Mouse (Mus musculus): Measurements from ENCODE around the gene Ankrd6.

Ankrd6 gene

DNA sequence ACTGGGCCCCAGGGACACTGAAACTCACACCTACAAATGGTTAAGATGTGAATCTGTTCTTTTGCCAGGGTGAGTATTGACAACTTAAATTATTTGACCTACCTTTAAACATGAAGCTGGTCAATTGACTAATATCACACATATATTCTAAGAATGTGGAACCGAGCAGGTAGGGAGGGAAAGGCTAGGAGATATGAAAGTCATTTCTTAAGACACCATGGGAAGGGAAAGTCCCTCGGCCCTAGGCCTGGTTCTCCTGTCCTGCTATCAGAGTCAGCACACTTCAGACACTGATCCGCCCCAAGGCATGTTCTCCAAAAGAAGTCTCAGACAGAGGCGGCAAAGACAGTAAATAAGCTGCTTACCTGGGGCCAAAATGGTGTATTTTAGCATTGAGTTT, 95.7 kb downstream of the Ankrd6 start:
- no peak for DNase-seq

DNA sequence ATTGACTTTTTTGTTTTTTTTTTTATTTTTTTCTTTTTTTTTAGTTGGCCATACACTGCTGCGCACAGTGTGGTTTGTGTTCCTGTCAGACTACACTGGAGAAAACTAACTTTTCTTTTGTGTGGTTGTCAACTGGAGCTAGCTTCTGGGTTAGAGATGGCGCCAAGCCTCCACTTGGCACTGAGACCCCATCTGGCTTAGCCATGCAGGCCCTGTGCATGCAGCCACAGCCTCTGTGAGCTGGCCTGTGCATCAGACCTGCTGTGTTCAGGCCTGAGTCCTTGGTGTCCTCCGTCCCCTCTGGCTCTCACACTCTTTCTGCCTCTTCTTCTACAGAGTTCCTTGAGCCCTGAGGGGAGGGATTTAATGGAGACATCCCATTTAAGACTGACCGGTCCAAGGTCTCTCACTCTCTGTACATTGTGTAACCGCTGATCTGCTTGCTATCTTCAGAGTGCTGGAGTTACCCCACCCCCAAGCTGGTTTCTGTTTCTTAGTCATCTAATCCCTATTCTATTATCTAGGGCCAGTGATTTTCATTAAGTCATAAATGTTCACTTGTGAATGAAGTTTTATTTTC, 96.9 kb downstream of the Ankrd6 start:
- DNase-seq: peak; percentile 66 to 82

DNA sequence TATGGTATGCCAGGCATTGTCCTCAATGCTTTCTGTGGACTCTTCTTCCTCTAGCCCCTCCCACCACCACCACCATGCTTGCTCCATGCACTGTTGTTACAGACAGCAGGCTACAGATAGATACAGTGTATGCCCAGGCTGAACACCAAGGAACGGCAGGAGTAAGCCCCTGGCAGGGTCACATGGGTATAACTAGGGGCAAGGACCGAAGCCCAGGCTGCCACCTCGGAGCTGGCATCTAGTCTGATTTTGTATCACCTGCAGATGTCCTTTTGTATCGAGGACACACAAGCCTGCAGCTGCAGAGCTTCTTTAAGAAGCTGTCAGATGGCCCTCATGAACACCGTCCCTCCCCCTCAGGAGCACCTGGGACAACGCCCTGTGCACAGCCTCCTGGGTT, 97.8 kb downstream of the Ankrd6 start:
- DNase-seq: no peak

DNA sequence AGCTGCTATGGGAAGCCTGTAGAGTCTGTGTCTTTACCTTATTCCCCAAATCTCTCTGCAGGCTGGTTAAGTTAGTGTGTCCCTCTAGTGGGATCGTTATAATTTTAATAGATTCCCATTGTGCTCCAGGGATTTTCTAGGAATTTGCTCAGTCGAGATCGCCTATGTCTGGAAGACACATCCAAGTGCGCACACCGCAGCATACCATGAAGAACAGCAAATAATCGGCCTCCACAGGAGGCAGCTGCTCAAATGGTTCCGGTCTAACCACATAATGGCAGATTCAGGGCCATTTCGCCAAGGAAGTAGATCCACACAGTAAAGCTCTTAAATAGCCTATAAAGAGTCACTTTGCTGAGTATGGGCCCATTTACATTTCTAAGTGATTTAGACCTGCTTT, 98.3 kb downstream of the Ankrd6 start:
- DNase-seq: no peak

DNA sequence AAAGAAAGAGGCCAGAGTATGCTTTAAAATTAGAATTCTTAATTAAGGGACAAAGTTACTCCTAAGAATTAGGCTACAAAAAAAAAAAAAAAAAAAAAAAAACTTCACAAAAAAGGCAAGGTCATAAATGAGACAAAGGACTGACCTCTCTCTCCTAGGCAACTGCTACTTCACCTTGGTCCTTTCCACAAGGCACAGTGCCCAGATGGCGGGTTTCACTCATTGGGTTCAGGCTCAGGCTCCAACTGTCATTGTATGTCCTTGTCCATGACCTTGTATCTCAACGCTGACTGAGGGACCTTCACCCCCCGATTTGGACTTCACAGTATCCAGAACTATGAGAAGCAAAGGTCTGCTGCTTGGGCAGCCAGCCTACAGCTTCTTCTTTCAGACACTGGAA, 112.2 kb downstream of the Ankrd6 start:
- no peak for DNase-seq

DNA sequence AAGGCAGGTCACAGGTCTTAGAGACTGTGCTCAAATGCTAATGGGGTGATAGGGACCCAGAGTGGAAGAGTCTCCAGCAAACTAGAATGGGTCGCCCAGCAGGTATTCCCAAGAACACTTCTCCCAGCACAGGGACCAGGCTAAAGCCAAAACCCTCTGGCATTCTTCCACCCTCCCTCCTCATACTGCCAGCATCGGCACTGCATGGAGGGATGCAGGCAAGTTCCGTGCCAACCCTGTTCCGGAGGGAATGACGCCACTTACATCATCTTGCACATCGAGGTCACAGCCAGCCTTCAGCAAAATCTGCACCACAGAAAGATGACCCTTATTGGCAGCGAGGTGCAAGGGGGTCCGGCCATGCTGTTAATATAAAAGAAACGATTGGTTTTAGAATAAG, 114.6 kb downstream of the Ankrd6 start:
- peak; percentile 74 to 78 for DNase-seq

DNA sequence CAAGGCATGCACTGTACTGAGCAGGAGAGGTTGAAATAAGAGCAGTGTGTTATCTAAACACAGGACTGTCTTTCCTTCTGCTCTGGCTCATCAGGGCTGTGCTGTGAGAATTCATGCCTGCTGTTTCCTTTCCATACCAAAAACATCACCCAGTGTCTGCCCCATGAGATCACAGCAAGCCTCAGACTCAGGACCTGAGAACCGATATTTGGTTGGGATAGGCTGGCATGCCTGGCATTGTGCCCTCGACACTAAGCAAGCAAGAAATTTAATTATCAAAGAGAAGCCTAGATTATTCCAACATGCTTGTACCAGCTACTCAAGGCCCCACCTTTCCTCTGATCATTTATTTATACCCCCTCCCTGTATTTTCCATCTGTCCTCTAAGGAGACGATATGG, 116.1 kb downstream of the Ankrd6 start:
- DNase-seq: peak; percentile 38 to 41

DNA sequence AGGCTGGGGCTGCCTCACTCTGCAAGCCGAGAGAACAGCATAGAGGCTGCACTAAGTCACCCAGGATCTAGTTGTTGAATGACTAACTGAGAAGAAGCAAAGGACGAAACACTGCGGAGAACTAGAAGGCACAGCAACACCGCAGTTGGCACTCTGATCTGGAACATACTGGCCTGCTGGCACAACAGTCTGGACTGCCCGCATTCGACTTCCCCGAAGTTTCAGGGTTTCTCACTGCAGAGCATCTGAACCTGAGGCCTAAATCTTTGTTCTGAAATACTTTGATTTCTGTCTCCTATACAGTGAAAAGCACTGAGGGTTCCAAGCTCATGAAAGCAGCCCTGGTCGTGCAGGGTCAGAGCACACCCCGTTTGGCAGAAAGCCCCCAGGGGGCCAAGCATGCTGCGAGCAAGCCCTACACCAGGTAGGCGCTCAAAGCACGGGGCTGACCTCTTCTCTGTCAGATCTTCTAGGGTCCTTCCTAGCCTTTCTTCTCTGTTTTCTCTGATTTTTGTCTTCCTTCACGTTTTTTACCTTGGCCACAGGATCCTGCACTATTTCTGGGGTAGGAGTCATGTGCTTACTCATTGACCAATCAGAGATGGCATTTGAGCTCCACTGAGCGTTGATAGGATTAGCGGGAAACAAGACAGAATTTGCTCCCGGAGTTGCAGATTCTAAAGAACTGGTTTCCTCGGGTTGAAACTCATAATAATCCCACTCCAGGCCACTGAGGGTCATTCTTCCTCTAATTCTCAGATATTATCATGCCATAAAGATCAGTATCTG, 117.0 kb downstream of the Ankrd6 start:
- DNase-seq: peak; percentile 51

DNA sequence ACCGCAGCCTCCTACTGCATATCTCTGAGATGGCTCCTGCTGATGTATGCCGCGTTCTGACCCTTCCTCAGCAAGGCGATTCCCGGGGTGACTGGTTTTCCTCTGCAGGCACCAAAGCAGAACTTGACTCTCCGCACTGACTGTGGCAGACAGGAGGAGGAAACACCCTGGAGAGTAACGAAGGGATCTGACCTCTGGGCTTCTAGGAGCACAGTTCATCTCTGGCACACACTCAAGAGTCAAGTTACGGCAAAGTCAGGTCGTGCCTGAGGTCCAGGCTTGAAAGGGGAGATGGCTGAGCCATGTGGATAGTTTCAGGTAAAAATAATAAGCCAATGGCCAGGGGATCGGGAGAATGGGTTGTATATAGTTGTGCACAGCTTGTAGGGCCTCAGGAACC, 121.3 kb downstream of the Ankrd6 start:
- no peak for DNase-seq

DNA sequence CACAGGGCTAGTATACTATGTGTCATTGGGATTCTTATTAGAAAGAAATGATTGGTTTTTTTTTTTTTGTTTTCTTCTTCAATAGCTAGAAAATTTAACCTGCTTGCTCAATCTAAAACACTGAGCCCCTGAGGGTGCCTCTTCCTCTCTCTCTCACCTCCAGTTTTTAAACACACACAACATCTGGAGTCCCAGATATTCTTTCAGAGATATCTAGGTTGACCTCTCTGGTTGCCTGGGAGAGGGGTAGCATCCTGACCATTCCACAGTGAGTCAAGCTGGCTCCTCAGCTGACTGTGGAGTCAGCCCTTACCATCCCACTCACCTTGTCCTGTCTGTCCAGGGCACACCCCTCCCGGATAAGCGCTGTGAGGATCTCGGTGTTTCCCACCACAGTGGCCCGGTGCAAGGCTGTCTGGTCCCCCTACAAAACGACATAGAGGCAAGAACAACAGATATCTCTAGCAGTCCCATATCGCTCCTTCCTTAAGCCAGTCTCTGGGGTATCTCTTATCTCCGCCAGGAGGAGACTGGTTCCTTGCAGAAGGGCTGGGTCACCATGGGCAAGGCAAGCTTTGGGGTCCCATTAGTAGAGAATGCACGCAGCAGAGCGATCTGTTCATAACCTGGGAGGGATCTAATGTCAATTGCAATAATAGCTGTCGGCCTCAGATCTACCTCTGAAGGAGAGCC, 122.1 kb downstream of the Ankrd6 start:
- no peak for DNase-seq

DNA sequence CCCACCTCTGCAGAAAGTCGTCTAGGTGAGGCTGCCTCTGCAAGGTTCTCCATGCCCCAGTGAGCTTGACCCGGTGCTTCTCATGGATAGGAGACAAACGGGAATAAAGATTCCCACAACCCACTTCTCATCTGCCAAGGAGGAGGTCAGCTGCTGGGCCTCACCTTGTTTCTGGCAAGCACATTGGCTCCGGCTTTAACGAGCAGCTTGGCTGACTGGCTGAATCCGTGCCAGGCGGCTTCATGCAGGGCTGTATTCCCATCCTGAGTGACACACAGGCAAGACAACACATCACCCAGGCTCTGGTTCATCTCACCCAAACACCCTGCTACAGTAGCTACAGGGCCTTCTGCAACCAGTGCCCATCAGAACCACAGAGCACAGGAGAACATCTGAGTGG, 123.7 kb downstream of the Ankrd6 start:
- peak; percentile 97 for DNase-seq

DNA sequence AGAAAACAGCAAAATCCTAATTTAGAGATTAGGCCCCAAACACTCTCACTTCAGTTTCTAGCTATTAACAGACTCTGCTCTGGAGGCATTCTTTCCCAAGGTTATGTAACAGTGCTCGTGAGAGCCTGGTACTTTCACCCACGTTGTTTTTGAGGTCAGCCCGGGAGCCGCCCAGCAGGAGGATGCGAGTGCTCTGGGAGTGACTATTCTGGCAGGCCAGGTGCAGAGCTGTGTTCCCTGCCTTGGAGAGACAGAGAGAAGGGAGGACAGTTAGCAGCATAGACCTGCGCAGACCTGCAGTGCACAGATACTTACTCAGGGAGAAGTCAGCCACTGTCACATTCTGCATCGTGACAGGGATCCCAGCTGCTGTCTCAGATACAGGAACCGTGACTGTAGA, 126.4 kb downstream of the Ankrd6 start:
- DNase-seq: no peak

DNA sequence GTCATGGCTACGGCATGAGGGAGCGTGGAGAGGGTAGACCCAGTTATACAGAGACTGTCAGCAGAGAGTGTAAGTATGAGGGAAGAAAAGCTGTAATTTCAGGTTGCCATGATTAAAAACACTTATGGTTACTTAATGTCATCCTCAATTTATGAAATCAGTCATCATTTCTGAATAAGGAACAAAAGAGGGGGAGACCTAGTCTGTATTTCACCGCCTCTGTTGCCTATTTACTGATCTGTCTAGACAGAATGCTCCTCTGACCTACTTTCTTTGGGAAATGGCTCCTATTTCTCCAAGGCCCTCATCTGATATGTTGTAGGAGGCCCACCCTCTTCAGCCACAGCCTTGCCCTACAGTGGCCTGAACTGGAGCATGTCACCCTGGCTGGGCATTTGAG, 130.0 kb downstream of the Ankrd6 start:
- DNase-seq: no peak

DNA sequence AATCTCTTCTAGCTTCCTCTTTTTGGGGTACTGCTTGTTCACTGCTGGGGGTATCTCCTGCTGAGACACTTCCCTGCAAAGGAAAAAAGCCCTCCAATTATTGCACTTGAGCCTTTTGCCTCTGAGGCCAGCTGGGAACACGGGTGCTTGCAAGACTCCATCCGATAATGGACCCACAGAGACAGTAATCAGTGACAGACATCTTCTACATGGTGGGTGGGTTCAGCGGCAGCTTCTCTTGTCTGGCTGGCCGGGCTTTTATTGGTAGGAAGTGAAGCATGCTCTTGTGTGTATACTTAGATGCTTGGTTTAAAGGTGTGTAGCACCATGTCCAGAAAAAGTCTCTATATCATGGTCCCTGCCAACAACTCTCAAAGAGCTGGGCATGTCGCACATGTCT, 133.2 kb downstream of the Ankrd6 start:
- DNase-seq: no peak

DNA sequence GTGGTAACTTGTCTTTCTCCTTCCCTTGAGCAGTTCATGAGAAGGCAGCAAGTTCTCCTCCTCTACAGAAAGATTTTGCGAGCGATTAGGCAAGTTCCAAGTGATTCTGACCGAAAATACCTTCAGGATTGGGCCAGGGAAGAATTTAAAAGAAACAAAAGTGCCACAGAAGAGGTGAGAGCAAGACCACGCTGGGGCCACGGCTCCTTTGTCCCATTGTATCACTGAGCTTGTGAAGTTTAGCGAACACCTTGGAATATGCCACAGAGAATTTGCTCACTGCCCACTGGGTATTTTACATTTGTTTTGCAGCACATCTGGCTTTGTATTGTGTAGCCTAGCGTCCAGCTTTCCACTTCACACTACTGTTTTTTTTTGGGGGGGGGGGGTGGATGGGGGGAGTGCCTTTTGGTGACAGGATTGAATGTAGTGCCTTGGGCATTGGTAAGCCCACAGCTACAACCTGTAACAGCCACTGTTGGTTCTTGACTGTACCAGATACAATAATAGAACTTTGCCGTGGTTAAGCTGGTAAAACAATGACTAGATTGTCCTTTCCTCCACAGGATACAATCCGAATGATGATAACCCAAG, 150.0 kb downstream of the Ankrd6 start:
- DNase-seq: no peak

DNA sequence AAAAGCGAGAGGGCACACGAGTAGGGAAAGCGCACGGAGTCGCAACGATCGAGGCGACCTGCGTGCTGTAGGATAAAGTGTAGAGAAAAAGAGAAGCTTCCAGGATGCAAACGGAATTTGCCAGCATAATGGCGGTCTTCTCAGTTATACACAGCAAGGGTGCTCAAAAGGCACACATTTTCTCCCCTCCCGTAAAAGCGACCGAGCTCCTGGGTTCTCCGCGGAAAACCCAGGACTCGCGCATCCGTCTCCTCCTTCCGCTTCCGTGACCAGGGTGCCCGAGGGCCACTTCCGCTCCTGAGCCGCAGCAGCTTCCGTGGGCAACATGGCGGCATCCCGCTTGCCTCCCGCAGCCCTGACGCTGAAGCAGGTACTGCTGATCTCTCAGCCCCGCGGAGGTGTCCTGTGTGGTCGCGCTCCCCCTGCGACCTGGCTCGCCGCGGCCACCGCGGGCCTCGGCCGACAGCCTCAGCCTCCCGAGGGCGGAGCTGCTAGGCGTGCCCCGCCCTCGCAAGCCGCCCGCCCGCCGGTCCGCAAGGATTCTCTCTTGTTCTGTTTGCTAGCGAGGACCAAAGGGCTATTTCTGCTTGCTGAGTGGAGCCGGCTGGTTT, 150.6 kb downstream of the Ankrd6 start, which contains the start of gene Lyrm2:
TSS of gene Lyrm2 (plus strand) at position 288 of the 611 bp plus-strand sequence.
- peak; percentile 91 to 92 for DNase-seq

DNA sequence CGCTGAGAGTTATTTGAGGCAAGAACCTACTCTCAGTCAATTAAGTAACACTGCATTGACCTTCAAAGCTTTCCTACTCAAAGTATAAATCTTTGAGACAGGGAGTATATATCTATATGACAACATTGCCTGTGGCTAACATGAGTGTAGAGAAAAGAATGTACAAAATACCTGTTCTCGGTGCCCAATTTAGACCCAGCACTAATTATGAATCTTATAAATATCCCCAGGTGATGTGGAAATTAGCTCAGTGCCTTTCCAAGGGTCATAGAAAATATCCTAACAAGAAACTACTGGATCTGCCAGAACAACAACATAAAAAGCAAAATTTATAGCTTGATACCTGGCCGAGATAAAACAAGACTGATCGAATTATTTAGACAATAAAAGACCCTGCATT, 151.7 kb downstream of the Ankrd6 start:
- no peak for DNase-seq

DNA sequence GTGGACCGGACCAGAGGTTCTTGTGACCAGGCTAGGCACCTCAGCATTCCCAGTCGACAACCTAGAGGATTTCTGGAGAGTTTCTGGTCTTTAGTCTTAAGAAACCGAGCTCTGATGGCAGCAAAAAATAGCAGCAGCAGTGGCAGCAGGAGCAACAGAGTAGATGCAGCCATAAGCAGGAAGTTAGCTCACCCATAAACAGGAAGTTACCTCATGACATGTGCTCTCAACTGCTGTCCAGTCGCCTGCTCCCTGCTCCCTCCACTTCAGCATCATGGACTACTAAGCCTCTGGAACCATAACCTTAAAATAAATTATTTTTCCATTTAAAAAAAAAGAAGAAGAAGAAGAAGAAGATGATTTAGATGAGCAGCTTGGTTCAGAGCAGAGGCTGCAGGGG, 161.6 kb downstream of the Ankrd6 start:
- DNase-seq: no peak

DNA sequence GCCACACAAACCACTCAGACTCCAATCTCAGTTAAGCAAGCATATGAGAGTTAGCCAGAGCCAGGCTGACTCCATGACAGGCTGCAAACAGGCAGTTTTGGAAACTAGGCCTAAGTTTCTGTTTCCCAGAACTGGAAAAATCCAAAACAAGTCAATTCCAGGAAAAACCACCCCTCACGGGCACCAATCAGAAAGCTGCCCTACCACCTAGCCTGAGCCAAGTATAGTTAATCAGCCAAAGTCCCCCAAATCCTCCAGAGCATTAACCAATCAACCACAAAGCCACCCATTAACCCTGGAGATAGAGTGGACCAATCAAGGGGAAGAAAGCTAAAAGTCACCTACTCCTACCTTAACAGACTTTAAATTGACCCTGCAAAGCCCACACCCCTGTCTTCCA, 163.5 kb downstream of the Ankrd6 start:
- no peak for DNase-seq

DNA sequence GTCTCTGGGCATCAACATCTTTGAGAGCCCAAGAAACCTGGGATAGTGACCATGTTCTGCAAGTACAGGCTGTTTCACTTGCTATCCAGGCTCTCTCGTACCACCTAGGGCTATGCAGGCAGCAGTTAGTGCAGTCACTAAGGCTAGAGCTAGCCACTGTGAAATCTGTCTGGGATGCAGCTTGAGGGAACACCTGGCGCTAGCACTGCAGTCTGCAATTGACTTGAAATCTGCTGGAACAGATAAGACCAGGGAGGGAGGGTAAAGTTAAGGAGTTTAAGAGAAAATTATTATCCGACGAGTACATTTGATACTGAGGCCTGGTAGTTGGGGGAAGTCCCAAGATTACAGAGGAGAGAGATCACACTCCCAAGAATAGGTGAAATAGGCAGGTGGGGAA, 170.6 kb downstream of the Ankrd6 start:
- DNase-seq: no peak

DNA sequence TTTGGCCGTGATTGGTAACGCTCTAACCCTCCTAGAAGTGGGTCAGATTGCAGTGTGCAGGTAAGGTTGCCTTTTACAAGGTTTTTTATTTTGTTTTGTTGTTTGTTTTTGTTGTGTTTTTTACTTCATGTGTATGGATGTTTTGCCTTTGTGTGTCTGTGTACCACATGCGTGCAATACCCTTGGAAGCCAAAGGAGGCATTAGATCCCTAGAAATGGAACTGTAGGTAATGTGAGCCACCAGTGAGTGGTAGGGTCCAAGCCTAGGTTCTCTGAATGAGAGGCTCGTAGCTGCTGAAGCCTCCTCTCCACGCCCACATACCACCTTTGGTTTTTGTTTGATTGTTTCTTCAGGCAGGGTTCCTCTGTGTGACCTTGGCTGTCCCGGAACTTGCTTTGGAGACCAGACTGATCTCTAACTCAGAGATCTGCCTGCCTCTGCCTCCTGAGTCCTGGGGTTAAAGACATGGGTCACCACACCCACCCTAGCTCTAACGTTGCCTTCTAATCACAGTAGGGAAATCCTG, 180.3 kb downstream of the Ankrd6 start:
- DNase-seq: peak; percentile 7 to 21

DNA sequence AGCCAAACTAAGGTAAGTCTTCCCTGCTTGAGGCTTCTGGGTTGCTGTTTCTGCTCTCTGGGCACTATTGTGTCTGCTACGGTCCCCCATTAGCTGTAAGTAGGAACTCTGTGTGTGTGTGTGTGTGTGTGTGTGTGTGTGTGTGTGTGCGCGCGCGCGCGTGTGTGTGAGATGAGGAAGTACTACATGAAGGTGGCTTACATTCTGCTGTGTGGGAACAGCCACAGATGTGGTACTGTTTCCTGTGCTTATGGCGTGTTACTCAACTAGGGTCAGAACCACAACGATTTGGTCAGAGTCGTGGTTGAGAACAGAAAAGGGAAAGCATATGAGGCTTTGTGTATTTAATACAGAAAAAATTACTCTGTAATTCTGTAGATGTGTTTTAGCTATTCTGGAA, 182.6 kb downstream of the Ankrd6 start:
- DNase-seq: no peak

DNA sequence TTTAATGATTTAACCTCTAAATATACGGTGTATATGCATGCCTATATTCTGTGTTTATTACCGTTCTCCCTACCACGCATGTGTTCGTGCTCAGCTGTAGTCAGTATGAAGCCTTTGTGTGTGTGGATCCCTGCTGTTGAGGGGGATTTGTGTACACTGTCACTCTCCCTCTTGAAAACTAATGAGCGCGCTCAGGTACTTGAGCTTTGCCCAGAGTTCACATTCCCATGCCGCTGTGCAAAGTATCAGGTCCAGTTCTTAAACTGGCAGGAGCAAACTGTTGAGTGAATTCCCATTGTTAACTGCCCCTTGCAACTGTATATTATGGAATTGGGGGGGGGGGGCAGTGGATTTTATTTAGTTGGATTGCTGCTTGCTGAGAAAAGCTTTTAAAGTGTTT, 183.2 kb downstream of the Ankrd6 start:
- no peak for DNase-seq
